Mouse (Mus musculus): ENCODE data around the gene Rtbdn. TPM values are rescaled to one million over a fixed set of nuclear protein-coding genes. Genes with fewer than 3 reads are reported as not detected.

The Rtbdn gene
- total RNA-seq, 2 experiments from 2014 or later: not detected

- no peak for DNase-seq
These were observed 17.2 kb downstream of the Rtbdn start for GRCm38 (mm10) chr8:84963952-84964351.

- DNase-seq: peak; percentile 83
These were observed 19.0 kb downstream of the Rtbdn start for GRCm38 (mm10) chr8:84965731-84966291.

GRCm38 (mm10) chr8:84966603-84967002, 19.8 kb downstream of the Rtbdn start:
- DNase-seq: no peak

GRCm38 (mm10) chr8:84967532-84968304, 20.9 kb downstream of the Rtbdn start:
- no peak for DNase-seq

GRCm38 (mm10) chr8:84968650-84969049, 21.9 kb downstream of the Rtbdn start:
- DNase-seq: no peak

- DNase-seq: peak; percentile 76
These were observed 22.7 kb downstream of the Rtbdn start, which contains the start of the genes Gm49661, Prdx2 and Rnaseh2a for GRCm38 (mm10) chr8:84969241-84970134. TSS of gene Gm49661 (minus strand) at chr8:84969433. TSS of gene Prdx2 (plus strand) at chr8:84969587. TSS of gene Rnaseh2a (minus strand) at chr8:84969767.

GRCm38 (mm10) chr8:84970135-84970790, 23.5 kb downstream of the Rtbdn start:
- no peak for DNase-seq

GRCm38 (mm10) chr8:84970913-84971312, 24.1 kb downstream of the Rtbdn start:
- no peak for DNase-seq

- DNase-seq: no peak
These were observed 26.3 kb downstream of the Rtbdn start for GRCm38 (mm10) chr8:84973079-84973478.

- DNase-seq: no peak
These were observed 27.2 kb downstream of the Rtbdn start for GRCm38 (mm10) chr8:84973803-84974542.

- no peak for DNase-seq
These were observed 27.9 kb downstream of the Rtbdn start for GRCm38 (mm10) chr8:84974543-84975142.

- DNase-seq: peak; percentile 62
These were observed 28.6 kb downstream of the Rtbdn start for GRCm38 (mm10) chr8:84975434-84975833.

- peak; percentile 92 for DNase-seq
These were observed 29.4 kb downstream of the Rtbdn start for GRCm38 (mm10) chr8:84976031-84976762.

- DNase-seq: peak; percentile 29
These were observed 30.1 kb downstream of the Rtbdn start for GRCm38 (mm10) chr8:84976763-84977434.

GRCm38 (mm10) chr8:84977435-84978247, 30.9 kb downstream of the Rtbdn start:
- peak; percentile 69 for DNase-seq

GRCm38 (mm10) chr8:84978248-84978940, 31.6 kb downstream of the Rtbdn start, which contains the start of gene Junb:
TSS of gene Junb (minus strand) at chr8:84978718.
- peak; percentile 90 for DNase-seq

- DNase-seq: peak; percentile 80
These were observed 33.0 kb downstream of the Rtbdn start for GRCm38 (mm10) chr8:84979599-84980421.
